Mouse (Mus musculus) hindbrain, postnatal 0 days (tissue): ENCODE measurements around the gene Ube2cbp. TPM values are rescaled to one million over a fixed set of nuclear protein-coding genes. Genes with fewer than 3 reads are reported as not detected.

ENCODE experiments used
- ATAC-seq: fragments of 200-750 bp; cut with Nextera tagmentation; 2 replicates; pipeline ENCODE4 v1.8.0; 2017; ENCODE audit warnings: mild to moderate bottlenecking, moderate TSS enrichment, moderate library complexity
- DNase-seq: peaks from one replicate; pipeline ENCODE4 v3.0.0-alpha.2; 2015; ENCODE audit warnings: low spot score
- H3K27ac ChIP-seq: fragments of 300-500 bp; sonication (generic); 2 replicates; pipeline ENCODE4 v1.5.1; 2014; ENCODE audit warnings: mild to moderate bottlenecking
- H3K27me3 ChIP-seq: fragments of 300-500 bp; sonication (generic); 2 replicates; pipeline ENCODE4 v1.6.1; 2014; ENCODE audit warnings: low read length, mixed read lengths; ENCODE audit not compliant: insufficient read depth
- H3K36me3 ChIP-seq: fragments of 300-500 bp; sonication (generic); 2 replicates; pipeline ENCODE4 v1.6.1; 2014; ENCODE audit warnings: low read length, mixed read lengths; ENCODE audit not compliant: insufficient read depth
- H3K4me1 ChIP-seq: fragments of 300-500 bp; sonication (generic); 2 replicates; pipeline ENCODE4 v1.6.1; 2014; ENCODE audit warnings: antibody characterized with exemption, low read length, mixed read lengths; ENCODE audit not compliant: insufficient read depth
- H3K4me2 ChIP-seq: fragments of 300-500 bp; sonication (generic); 2 replicates; pipeline ENCODE4 v1.6.1; 2014; ENCODE audit warnings: low read depth, mild to moderate bottlenecking, low read length, moderate library complexity, mixed read lengths
- H3K4me3 ChIP-seq: fragments of 300-500 bp; sonication (generic); 2 replicates; pipeline ENCODE4 v1.5.1; 2014; ENCODE audit warnings: low read length
- H3K9ac ChIP-seq: fragments of 300-500 bp; sonication (generic); replicated peaks from 2 replicates; pipeline ENCODE4 v1.6.1; 2014; ENCODE audit warnings: mild to moderate bottlenecking, low read length, moderate library complexity, mixed read lengths
- H3K9me3 ChIP-seq: fragments of 300-500 bp; sonication (generic); 2 replicates; pipeline ENCODE4 v1.6.1; 2016; ENCODE audit warnings: low read length, mixed read lengths
- CTCF ChIP-seq: IDR thresholded peaks from 2 replicates; pipeline ENCODE4 v1.5.1; 2016; ENCODE audit warnings: antibody characterized with exemption, control low read depth, low read depth
- WGBS: fragments of 180-500 bp; shearing (Covaris S2); extraction: QIAGEN DNeasy Blood & Tissue Kit; methylation state at CpG from one replicate; pipeline ENCODE4 v1.1.7; 2014; 5-methylcytosine and 5-hydroxymethylcytosine counted together
- polyA plus RNA-seq: library from polyadenylated mRNA; unstranded; fragments of >200 nt; fragmentation: Nextera tagmentation; extraction: Ambion mirVana; gene quantifications from 2 replicates; pipeline ENCODE4 v1.2.1, GENCODE M21; 2015
- total RNA-seq: library from RNA; depleted of rRNA; stranded (reverse); fragments of >200 nt; gene quantifications from 2 replicates; pipeline ENCODE4 v1.2.3, GENCODE M21; 2014

Gene Ube2cbp
- total and polyA plus RNA-seq, 2 experiments from 2014 or later: 6.3 to 7.4 TPM

GRCm38 (mm10) chr9:86328270-86328669 lies 136.5 kb downstream of the Ube2cbp start:
- H3K36me3 ChIP-seq: no peaks in the 10 kb centered on the region
- no peak overlapping the region for H3K27ac ChIP-seq
- no peak for ATAC-seq
- no peak overlapping the region for H3K9ac ChIP-seq
- TF ChIP-seq CTCF: no peak
- H3K4me2 ChIP-seq: no peak overlapping the region
- H3K4me1 ChIP-seq: no peaks in the 10 kb centered on the region
- no peaks in the 10 kb centered on the region for H3K9me3 ChIP-seq
- no peak for DNase-seq
- no peak overlapping the region for H3K4me3 ChIP-seq
- 71% methylated on average over 4 of the region's 4 CpGs for WGBS
- no peaks in the 10 kb centered on the region for H3K27me3 ChIP-seq

- TF ChIP-seq CTCF: no peak
- Histone ChIP-seq H3K4me2 (no peak overlapping the region), H3K27me3 (no peaks in the 10 kb centered on the region), H3K36me3 (no peaks in the 10 kb centered on the region), H3K27ac (no peak overlapping the region), H3K4me3 (no peak overlapping the region), H3K4me1 (no peaks in the 10 kb centered on the region), H3K9ac (no peak overlapping the region), H3K9me3 (no peaks in the 10 kb centered on the region)
- 62% methylated on average over 3 of the region's 3 CpGs for WGBS
- no peak for ATAC-seq
- no peak for DNase-seq
Observed at GRCm38 (mm10) chr9:86327341-86327740, 137.4 kb downstream of the Ube2cbp start.

GRCm38 (mm10) chr9:86324772-86325171 lies 140.0 kb downstream of the Ube2cbp start:
- 83% methylated on average over 1 of the region's 1 CpGs for WGBS
- H3K4me2 ChIP-seq: no peak overlapping the region
- H3K9ac ChIP-seq: no peak overlapping the region
- H3K27ac ChIP-seq: no peak overlapping the region
- no peaks in the 10 kb centered on the region for H3K4me1 ChIP-seq
- no peak overlapping the region for H3K4me3 ChIP-seq
- no peaks in the 10 kb centered on the region for H3K36me3 ChIP-seq
- ATAC-seq (no peak), DNase-seq (no peak)
- H3K9me3 ChIP-seq: no peaks in the 10 kb centered on the region
- H3K27me3 ChIP-seq: no peaks in the 10 kb centered on the region
- no peak for TF ChIP-seq CTCF

GRCm38 (mm10) chr9:86319516-86320140 lies 145.1 kb downstream of the Ube2cbp start:
- DNase-seq (no peak), ATAC-seq (no peak)
- 61% methylated on average over 6 of the region's 6 CpGs for WGBS

GRCm38 (mm10) chr9:86315700-86316099 lies 149.1 kb downstream of the Ube2cbp start:
- Histone ChIP-seq H3K4me3 (no peak overlapping the region), H3K27me3 (no peaks in the 10 kb centered on the region), H3K4me1 (no peaks in the 10 kb centered on the region), H3K4me2 (no peak overlapping the region), H3K9ac (no peak overlapping the region), H3K36me3 (no peaks in the 10 kb centered on the region), H3K9me3 (no peaks in the 10 kb centered on the region), H3K27ac (no peak overlapping the region)
- TF ChIP-seq CTCF: no peak
- 94% methylated on average over 2 of the region's 2 CpGs for WGBS
- no peak for ATAC-seq
- DNase-seq: no peak

More at GRCm38 (mm10) chr9:86319516-86320140, 145.1 kb downstream of the Ube2cbp start:
- TF ChIP-seq CTCF: no peak
- no peaks in the 10 kb centered on the region for H3K36me3 ChIP-seq
- no peak overlapping the region for H3K27ac ChIP-seq
- no peak overlapping the region for H3K4me2 ChIP-seq
- no peaks in the 10 kb centered on the region for H3K27me3 ChIP-seq
- no peaks in the 10 kb centered on the region for H3K9me3 ChIP-seq
- H3K4me1 ChIP-seq: no peaks in the 10 kb centered on the region
- H3K4me3 ChIP-seq: no peak overlapping the region
- H3K9ac ChIP-seq: no peak overlapping the region

GRCm38 (mm10) chr9:86308616-86309015 lies 156.1 kb downstream of the Ube2cbp start:
- Histone ChIP-seq H3K9ac (no peak overlapping the region), H3K36me3 (no peaks in the 10 kb centered on the region), H3K27me3 (no peaks in the 10 kb centered on the region), H3K27ac (no peak overlapping the region), H3K4me3 (no peak overlapping the region), H3K4me2 (no peak overlapping the region), H3K9me3 (no peaks in the 10 kb centered on the region), H3K4me1 (no peaks in the 10 kb centered on the region)
- ATAC-seq: no peak
- WGBS: 57% methylated on average over 4 of the region's 4 CpGs
- DNase-seq: no peak
- no peak for TF ChIP-seq CTCF

GRCm38 (mm10) chr9:86306556-86306955 lies 158.2 kb downstream of the Ube2cbp start:
- ATAC-seq (peak; percentile 82), DNase-seq (peak; percentile 63)
- Histone ChIP-seq H3K27me3 (no peaks in the 10 kb centered on the region), H3K9me3 (no peaks in the 10 kb centered on the region), H3K27ac (no peak overlapping the region; the same call in 1 of the 2 replicates), H3K9ac (no peak overlapping the region), H3K4me3 (no peak overlapping the region), H3K4me1 (no peaks in the 10 kb centered on the region), H3K36me3 (no peaks in the 10 kb centered on the region), H3K4me2 (no peak overlapping the region)
- no peak for TF ChIP-seq CTCF
- 65% methylated on average over 2 of the region's 2 CpGs for WGBS
